Mouse (Mus musculus) brain, embryonic 14.5 days (tissue): ENCODE results near the gene Scmh1.

Experiments
- CTCF ChIP-seq: fragments of 200-500 bp; IDR thresholded peaks from 2 replicates; pipeline ENCODE4 v1.5.1; 2012; ENCODE audit warnings: inconsistent platforms, mild to moderate bottlenecking, moderate library complexity, borderline replicate concordance; ENCODE audit not compliant: insufficient read depth, insufficient read length; ENCODE audit errors: extremely low read depth
- POLR2A ChIP-seq: fragments of 200-500 bp; IDR thresholded peaks from 2 replicates; pipeline ENCODE4 v1.6.1; 2012; ENCODE audit warnings: mild to moderate bottlenecking, inconsistent platforms, borderline replicate concordance; ENCODE audit not compliant: poor library complexity, insufficient read depth, insufficient read length, severe bottlenecking; ENCODE audit errors: extremely low read depth

DNA sequence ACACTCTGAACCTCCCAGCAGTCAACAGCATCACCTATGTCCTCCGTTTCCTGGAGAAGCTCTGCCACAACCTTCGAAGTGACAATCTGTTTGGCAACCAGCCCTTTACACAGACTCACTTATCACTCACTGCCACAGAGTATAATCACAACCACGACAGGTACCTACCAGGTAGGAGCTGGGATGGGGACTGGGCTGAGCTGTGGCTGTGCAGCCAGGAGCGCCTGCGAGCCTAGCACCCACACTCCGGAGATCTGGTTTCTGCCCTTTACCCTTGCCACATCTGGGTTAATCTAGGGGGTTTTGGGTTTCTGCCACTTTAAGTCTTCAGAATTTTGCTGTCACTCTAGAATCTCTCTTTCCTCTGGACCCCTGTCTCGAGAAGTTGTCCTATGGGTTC, 111.8 kb downstream of the Scmh1 start:
- TF ChIP-seq CTCF (no peak), POLR2A (no peak)
